Mouse (Mus musculus): ENCODE measurements around the gene Mpp3.

DNA sequence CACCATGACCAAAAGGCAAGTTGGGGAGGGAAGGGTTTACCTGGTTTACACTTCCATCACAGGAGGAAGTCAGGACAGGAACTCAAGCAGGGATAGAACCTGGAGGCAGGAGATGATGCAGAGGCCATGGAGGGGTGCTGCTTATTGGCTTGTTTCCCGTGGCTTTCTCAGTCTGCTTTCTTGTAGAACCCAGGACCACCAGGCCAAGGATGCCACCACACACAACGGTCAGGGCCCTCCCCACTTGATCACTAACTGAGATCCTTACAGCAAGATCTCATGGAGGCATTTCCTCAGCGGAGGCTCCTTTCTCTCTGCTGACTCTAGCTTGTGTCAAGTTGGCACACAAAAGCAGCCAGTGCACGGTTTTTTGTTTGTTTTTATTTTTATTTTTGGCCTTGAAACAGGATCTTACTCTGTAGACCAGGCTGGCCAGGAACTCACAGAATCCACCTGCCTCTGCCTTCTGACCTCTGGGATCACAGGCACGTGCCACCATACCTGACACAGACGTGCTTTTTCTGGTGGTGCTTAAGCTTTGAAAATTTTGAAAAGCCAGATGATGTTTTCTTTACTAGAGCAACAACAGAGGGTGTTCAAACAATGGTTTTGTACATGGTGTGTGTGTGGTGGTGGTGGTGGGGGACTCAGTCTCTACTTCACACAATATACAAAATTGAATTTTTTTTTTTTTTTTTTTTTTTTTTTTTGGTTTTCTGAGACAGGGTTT is at the start of gene Mpp3:
- TF ChIP-seq GATA1 (IDR thresholded peaks at IDR 0.05; ENCODE audit: borderline replicate concordance, low read length) = no peak
- no peak for TF ChIP-seq CTCF (IDR thresholded peaks at IDR 0.05; ENCODE audit: low read depth, low read length)
- TF ChIP-seq TAL1 (conservative IDR thresholded peaks at IDR 0.05; ENCODE audit: low read depth, low read length) = no peak
